Mouse (Mus musculus) midbrain, embryonic 16.5 days (tissue): ENCODE measurements around the gene Sh3bgrl2. TPM values are rescaled to one million over a fixed set of nuclear protein-coding genes. Genes with fewer than 3 reads are reported as not detected.

Source experiments
- polyA plus RNA-seq: library from polyadenylated mRNA; unstranded; fragments of >200 nt; fragmentation: Nextera tagmentation; extraction: Ambion mirVana; gene quantifications from 2 replicates; pipeline ENCODE4 v1.2.1, GENCODE M21; 2015

The Sh3bgrl2 gene
- polyA plus RNA-seq, 1 experiment from 2014 or later: 10.3 TPM

Other genes starting within 250 kb of the Sh3bgrl2 start
- gene Lca5, start 107.2 kb upstream of the Sh3bgrl2 start, polyA plus RNA-seq: 14.2 and 19.8 TPM in 2 replicates